Mouse (Mus musculus): ENCODE data around the gene Tmem117.

- no peak for TF ChIP-seq CTCF (conservative IDR thresholded peaks at IDR 0.05; ENCODE audit: insufficient read depth, insufficient read length, low read depth, low read length)
- TF ChIP-seq POLR2A (IDR thresholded peaks at IDR 0.05; ENCODE audit: low read depth, low read length), result no peak
Observed at GRCm38 (mm10) chr15:94951382-94952048, 322.5 kb downstream of the Tmem117 start.
